Mouse (Mus musculus) spleen, postnatal 10 days (tissue): Measurements from ENCODE around the gene Cdh26.

ENCODE experiments used
- DNase-seq, 2 experiments: peaks; one replicate each; pipeline ENCODE4 v3.0.0; 2021 to 2022; ENCODE audit warnings: low spot score in 2 of 2

The Cdh26 gene

DNA sequence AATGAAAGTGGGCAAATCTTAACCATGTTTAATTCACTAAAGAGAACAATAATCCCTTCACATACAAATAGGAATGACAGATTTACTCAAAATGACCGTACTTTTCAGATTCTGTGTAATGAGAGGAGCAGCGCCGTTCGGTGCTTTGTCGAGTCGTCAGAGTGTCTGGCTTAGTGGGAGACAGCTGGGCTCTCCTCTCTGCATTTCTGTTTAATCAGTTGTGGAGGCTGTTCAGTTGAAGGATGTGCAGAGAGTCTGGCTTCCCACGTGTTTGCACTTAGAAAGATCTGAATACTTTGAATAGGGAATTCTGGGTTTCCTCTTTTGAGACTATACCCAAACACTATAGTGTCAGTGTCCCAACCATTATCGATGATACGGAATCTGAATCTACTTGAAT is 7.0 kb downstream of the Cdh26 start:
- no peak for DNase-seq

- no peak for DNase-seq
These were observed 19.1 kb downstream of the Cdh26 start for GRCm38 (mm10) chr2:178449386-178449785.

DNA sequence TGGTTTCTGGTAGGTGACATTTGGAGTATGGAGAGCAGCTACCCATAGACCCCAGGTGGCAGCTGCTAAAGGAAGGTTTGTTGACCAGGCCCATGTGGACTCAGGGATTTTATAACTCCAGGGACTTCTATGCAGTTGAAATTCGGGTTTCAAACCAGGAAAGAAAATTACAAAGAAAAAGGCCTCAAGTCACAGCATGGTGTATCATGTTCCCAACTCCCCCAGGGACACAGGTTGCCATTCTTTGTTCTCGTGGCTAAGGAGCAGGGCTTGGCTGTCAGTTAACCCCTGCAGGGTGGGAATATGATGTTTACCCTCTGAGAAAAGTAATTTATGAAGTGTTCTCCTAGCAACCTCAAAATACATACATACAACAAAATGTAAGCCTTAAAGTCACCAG is 19.9 kb downstream of the Cdh26 start:
- DNase-seq = no peak

DNA sequence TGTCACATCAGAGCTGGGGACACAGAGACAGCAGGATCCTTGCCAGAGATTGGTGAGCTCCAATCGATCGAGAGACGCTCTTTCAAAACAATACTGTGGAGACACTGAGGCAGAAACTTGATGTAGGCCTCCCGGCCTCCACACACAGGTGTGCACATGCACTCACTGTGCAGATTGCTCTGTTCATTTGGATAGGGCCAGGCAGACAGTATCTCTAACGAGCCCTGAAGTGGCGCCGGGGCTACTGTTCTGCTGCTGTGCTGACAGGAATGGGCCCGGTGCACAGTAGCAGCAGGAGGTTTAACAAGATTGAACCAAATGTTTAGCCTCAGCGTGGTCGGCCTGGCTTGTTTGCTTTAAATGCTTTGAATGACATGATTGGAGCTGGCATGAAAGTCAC is 20.6 kb downstream of the Cdh26 start:
- DNase-seq = no peak

DNA sequence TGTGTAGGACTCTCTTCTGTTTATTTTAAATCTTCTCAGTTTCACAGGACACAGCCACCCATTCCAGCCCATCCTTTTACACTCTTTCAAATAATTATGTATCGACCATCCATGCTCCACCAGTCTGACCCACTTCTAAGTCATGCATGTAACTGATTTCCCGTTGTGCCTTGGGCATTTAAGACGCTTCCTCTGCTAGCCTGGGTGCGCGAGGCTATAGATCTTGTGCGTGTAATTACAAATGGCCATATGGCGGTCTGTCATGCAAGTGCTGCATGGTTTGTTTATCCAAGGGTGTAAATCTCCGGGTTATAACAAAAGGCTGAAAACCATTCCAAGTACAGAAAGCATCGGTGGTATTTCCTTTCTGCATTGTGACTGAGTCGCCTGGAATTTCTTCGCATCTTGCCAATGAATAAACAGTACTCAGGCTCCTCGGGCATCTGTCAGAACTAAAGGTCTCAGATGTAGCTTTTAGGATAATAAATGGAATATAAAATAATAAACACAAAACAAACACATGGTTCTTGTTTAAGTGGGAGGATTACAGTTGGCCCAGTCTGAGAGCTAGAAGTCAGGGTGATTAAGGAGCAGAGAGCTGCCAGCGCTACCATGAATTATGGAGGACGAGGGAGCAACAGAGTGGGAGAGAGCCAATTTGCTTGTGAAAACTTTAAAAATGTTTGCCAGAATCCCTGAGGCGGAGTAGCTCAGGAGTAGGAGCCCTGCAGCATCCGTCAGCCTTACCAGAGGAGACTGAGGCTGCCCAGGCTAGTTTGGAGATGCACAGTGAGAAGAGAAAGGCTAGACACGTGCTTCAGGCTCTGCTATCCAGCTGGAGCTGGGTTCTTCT is 24.6 kb downstream of the Cdh26 start:
- no peak for DNase-seq

DNA sequence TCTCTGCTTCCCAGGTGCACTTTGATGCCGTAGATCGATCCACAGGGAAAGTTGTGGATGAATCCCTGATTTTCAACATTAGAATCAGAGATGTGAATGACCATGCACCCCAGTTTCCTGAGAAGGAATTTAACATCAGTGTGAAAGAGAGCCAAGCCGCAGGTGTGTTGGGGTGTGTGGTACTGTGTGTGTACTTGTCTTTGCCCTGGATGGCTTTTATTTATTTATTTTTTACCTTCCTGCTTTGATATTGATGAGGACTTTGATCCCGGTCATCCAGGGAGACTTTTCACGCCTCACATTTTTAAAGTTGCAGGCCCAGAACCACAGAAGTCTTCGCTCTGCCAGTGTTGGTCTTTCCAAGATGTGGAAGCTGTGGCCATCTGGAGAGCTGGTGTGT is 27.1 kb downstream of the Cdh26 start:
- DNase-seq = no peak

- no peak for DNase-seq
These were observed 30.0 kb downstream of the Cdh26 start for GRCm38 (mm10) chr2:178460353-178460752.

DNA sequence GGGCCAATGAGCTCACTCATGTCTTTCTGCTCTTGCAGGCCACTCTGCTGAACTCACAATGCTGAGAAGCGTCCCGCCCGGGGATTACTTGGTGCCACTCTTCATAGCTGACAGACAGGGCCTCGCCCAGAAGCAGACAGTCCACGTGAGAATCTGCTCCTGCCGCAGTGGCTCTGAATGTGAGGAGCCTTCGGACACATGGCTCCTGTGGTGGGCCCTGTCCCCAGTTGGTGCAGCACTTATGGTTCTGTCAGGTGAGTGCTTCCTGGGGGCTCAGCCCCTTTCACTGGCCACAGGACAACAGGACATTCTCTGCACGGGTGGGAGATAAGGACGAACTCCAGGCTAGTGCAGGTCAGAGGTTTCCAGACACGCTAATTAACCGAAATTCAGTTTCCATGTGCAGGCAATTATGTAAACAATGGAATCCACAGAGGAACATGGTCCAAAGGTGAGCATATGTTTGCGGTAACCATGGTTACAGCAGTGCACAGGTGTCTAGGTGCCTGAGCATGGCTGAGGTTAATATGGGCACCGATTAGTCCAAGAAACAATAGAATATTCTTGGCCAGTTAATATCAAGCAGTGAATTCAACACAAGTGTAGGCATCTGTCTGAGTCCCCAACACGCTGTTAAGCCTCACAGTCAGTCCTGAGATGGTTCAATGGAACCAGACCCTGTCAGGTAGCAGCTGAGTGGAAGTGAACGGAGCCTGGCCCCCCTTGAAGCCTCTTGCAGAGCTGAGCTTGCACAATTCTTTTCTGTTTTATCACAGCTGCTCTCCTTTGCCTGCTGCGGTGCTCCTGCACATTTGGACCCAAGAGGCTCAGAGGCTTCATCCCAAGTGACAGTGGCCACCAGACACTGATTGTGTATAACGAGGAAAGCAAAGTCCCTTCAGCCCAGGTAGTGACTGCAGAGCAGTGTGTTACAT is 41.5 kb downstream of the Cdh26 start:
- DNase-seq = no peak

GRCm38 (mm10) chr2:178473916-178474315 is 43.6 kb downstream of the Cdh26 start:
- no peak for DNase-seq

DNA sequence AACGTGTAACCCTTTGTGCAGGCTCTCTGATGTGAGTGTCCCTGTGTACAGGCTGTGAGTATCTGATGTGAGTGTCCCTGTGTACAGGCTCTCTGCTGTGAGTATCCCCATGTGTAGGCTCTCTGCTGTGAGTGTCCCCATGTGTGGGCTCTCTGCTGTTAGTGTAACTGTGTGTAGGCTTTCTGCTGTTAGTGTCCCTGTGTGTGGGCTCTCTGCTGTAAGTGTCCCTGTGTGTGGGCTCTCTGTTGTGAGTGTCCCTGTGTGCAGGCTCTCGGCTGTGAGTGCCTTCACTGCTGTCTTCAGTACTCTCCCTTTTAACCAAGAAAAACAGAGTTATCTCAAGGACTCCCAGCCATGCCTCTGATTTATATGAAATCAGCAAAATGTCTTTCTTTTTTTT is 46.9 kb downstream of the Cdh26 start:
- no peak for DNase-seq

- DNase-seq = no peak
These were observed 48.7 kb downstream of the Cdh26 start for GRCm38 (mm10) chr2:178479011-178479410.

GRCm38 (mm10) chr2:178480932-178481331 is 50.6 kb downstream of the Cdh26 start:
- no peak for DNase-seq

- no peak for DNase-seq
These were observed 53.1 kb downstream of the Cdh26 start for GRCm38 (mm10) chr2:178483462-178483861.

GRCm38 (mm10) chr2:178488276-178488675 is 57.9 kb downstream of the Cdh26 start:
- no peak for DNase-seq

DNA sequence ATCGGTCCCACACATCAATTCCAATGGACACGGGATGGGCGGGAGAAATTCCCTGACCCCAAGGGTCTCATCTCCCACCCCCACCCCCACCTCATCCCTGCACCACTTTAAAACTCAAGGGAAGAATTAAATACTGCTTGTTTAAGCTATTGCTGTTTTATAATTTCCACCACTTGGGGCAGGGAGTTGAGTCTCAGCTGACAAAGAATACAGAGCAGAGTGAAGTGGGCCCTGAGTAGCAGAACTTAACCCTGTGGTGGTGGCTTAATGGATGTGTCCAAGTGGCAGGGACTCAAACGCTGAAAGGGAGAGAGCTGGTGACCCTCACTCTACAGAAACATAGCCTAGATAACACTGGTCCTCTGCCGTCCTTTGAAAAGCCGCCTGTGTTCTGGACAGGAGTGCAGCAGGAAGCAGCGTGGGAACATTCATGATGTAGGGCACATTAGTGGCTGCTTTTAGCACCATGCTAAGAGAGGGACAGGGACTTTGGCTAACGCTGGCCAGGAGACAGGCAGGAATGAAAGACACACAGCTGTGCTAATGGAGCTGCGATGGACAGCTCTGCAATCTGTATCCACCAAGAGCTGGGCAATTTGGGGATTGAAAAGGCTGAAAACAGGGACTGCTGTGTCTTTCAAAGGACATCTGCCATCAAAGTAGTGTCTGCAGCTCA is 60.1 kb downstream of the Cdh26 start:
- no peak for DNase-seq

- DNase-seq = no peak
These were observed 63.7 kb downstream of the Cdh26 start for GRCm38 (mm10) chr2:178494066-178494465.

GRCm38 (mm10) chr2:178495816-178496215 is 65.5 kb downstream of the Cdh26 start:
- DNase-seq = no peak

DNA sequence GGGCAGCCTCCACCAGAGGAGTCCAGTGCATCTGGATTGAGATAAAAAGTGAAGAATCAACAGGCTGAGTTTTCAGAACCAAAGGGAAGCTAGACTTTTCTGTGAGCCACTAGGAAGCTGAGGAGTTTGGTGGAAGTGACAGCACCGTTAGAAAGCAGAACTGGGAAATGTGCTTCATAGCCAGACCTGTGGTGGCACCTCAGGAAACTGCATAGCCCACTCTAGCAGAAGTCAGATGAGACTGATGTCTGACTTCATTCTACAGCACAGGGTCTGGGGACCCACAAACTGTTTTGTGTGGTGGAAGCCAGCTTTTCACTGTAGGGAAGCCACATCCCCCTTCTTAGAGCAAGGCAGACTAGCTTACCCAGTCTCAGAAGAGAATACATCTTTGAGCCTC is 67.6 kb downstream of the Cdh26 start:
- no peak for DNase-seq

- peak in 1 of 2 experiments; percentile 27 for DNase-seq
These were observed 68.1 kb downstream of the Cdh26 start for GRCm38 (mm10) chr2:178498409-178498808.

DNA sequence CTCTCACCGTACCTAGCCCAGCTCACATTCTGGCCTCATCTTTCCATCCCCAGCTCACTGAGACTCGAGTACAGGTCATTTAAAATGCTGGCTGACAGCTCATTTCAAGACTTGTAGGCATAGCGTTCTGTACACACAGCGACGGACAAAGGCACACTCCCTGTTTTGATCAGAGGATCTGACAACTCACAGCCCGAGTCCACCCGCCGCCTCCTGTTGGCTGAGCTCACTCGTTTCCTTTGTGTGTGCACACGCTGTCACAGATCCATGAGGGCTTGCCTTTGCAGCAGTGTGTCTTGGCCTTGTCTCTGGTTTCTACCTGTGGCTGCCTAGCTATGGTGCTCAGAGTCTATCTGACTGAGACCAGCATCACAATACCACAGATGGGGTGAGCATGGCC is 72.1 kb downstream of the Cdh26 start:
- no peak for DNase-seq

DNA sequence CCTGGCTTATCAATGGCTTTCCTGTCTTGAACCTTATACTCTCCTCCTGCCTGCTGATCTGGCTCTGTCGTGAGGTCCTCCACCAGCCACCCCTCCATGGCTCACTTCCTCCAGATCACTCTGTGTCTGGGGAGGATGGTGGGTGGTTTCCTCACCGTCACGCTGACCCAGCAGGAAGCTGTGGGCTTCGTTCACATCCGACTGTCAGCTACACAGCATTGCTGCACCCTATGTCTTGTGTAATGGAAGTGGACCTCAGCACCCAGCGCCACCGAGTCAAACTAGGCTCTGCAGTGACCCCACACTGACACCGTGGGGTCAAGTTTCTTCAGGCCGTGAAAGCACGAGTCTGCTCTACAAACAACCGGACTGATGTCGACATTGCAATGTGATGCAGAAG is 75.7 kb downstream of the Cdh26 start:
- peak in 1 of 2 experiments; percentile 65 for DNase-seq

DNA sequence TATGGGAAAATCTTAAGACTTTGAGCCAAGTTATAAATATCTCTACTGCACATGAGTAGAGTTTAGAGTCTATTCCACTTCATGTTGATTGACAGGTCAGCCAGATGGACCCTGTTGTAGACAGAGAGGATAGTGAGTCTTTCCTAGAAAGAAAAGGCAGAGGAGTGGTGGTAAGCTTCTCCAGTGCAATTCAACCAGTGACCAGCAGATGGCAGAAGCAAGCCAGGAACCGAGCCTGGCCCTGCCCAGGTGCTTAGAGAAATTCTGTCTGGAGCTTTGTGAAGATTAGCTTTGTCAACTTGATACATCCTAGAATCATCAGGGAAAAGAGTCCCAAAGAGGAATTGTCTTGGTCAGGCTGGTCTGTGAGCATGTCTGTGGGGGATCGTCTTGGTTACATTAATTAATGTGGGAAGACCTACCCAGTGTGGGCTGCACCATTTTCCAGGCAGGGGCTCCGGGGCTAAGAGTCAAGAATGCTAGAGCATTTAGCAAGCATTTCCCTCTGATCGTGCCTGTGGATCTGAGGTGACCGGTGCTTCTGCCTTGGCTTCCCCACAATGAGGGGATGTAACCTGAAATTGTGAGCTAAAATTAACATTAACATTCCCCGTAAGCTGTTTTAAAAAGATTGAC is 77.2 kb downstream of the Cdh26 start:
- DNase-seq = peak; percentile 57 to 81
